Mouse (Mus musculus) intestine, embryonic 14.5 days (tissue): Measurements from ENCODE around the gene Crim1. TPM values are rescaled to one million over a fixed set of nuclear protein-coding genes. Genes with fewer than 3 reads are reported as not detected.

Experiments
- ATAC-seq: fragments of 200-750 bp; cut with Nextera tagmentation; replicated peaks from 2 replicates; pipeline ENCODE4 v1.8.0; 2017; ENCODE audit warnings: low read depth, moderate number of reproducible peaks, moderate TSS enrichment, moderate library complexity; ENCODE audit not compliant: low FRiP score, low TSS enrichment
- DNase-seq: peaks from one replicate; pipeline ENCODE4 v3.0.0-alpha.2; 2018; ENCODE audit warnings: low spot score
- H3K27ac ChIP-seq: fragments of 300-500 bp; sonication (generic); 2 replicates; pipeline ENCODE4 v1.5.1; 2014; ENCODE audit warnings: low read depth, mild to moderate bottlenecking, control low read depth
- H3K27me3 ChIP-seq: fragments of 300-500 bp; sonication (generic); replicated peaks from 2 replicates; pipeline ENCODE4 v1.6.1; 2014; ENCODE audit warnings: low read length, control low read depth; ENCODE audit not compliant: control insufficient read depth, insufficient read depth
- H3K36me3 ChIP-seq: fragments of 300-500 bp; sonication (generic); 2 replicates; pipeline ENCODE4 v1.6.1; 2014; ENCODE audit warnings: low read length, control low read depth; ENCODE audit not compliant: control insufficient read depth, insufficient read depth
- H3K4me1 ChIP-seq: fragments of 300-500 bp; sonication (generic); replicated peaks from 2 replicates; pipeline ENCODE4 v1.6.1; 2014; ENCODE audit warnings: low read length, control low read depth, mixed read lengths; ENCODE audit not compliant: control insufficient read depth, insufficient read depth
- H3K4me2 ChIP-seq: fragments of 300-500 bp; sonication (generic); 2 replicates; pipeline ENCODE4 v1.6.1; 2014; ENCODE audit warnings: low read length
- H3K4me3 ChIP-seq: fragments of 300-500 bp; sonication (generic); 2 replicates; pipeline ENCODE4 v1.5.1; 2014; ENCODE audit warnings: low read depth, low read length, control low read depth, mixed read lengths
- H3K9ac ChIP-seq: fragments of 300-500 bp; sonication (generic); 2 replicates; pipeline ENCODE4 v1.6.1; 2014; ENCODE audit warnings: mild to moderate bottlenecking, low read length
- H3K9me3 ChIP-seq: fragments of 300-500 bp; sonication (generic); 2 replicates; pipeline ENCODE4 v1.6.1; 2016; ENCODE audit warnings: low read length, control low read depth; ENCODE audit not compliant: control insufficient read depth
- WGBS: fragments of 180-500 bp; shearing (Covaris S2); extraction: QIAGEN DNeasy Blood & Tissue Kit; methylation state at CpG from one replicate; pipeline ENCODE4 v1.1.7; 2014; 5-methylcytosine and 5-hydroxymethylcytosine counted together
- polyA plus RNA-seq: library from polyadenylated mRNA; unstranded; fragments of >200 nt; fragmentation: Nextera tagmentation; extraction: Ambion mirVana; gene quantifications from 2 replicates; pipeline ENCODE4 v1.2.1, GENCODE M21; 2014

The Crim1 gene
- polyA plus RNA-seq, 1 experiment from 2014 or later, result 6.1 TPM

DNA sequence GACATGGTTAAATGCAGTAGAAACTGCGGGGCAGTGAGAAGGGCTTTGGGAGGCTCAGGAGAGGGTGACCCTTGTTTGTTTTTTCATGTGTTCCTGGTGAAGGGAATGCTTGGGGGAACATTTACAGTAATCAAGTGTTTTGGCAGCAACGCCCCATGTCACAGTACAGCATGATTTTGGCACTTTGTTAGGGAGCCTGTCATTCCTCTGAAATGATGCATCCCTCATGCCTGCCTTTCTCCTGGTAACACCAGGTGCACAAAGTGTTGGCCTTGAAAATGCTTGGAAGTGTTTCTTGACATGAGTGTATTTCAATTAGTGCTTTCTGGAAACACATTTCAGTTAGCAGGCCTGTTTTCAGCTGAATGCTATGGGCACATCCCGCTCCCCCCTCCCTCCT lies 2.7 kb downstream of the Crim1 start:
- H3K4me3 ChIP-seq, result 0 out of 2 replicates have a peak overlapping the region, but pooled peaks have one; percentile 8

GRCm38 (mm10) chr17:78203478-78203877 lies 3.4 kb downstream of the Crim1 start:
- Histone ChIP-seq H3K36me3 (no peaks in the 10 kb centered on the region), H3K27ac (no peak overlapping the region), H3K9me3 (no peaks in the 10 kb centered on the region), H3K27me3 (no peaks in the 10 kb centered on the region), H3K4me3 (no peak overlapping the region), H3K4me1 (peaks cover 40% of the 10 kb centered on the region), H3K9ac (no peak overlapping the region), H3K4me2 (peak overlapping the region; percentile 93; the same call in 1 of the 2 replicates)
- no peak for DNase-seq
- WGBS, result 52% methylated on average over 5 of the region's 5 CpGs
- ATAC-seq, result no peak

More for the DNA sequence above, 2.7 kb downstream of the Crim1 start:
- ATAC-seq (no peak), DNase-seq (no peak)
- H3K27ac ChIP-seq, result no peak overlapping the region
- no peaks in the 10 kb centered on the region for H3K36me3 ChIP-seq
- H3K27me3 ChIP-seq, result no peaks in the 10 kb centered on the region
- 52% methylated on average over 3 of the region's 3 CpGs for WGBS
- peaks cover 40% of the 10 kb centered on the region for H3K4me1 ChIP-seq
- H3K9ac ChIP-seq, result no peak overlapping the region
- no peaks in the 10 kb centered on the region for H3K9me3 ChIP-seq
- H3K4me2 ChIP-seq, result peak overlapping the region; percentile 93

DNA sequence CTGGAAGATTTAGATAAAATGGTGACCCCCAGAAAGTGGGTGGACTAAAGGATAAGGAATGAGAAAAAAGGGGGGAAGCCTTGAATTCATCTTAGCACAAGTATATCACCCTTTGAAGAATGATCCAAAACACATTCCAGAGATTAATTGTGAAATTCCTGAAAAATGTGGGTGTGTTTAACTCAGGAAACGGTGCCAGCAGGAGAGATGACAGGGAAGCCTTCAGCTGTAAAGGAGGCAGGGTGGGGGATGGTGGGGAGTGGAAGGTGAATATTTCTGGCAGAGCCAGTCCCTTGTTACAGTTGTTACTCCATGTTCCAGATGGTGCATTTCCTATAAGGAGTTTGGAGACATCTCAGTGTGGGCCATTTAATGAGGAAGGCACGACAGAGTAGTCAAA lies 6.4 kb downstream of the Crim1 start:
- ATAC-seq (no peak), DNase-seq (no peak)
- no peaks in the 10 kb centered on the region for H3K27me3 ChIP-seq
- H3K9me3 ChIP-seq, result no peaks in the 10 kb centered on the region
- H3K4me1 ChIP-seq, result peaks cover 32% of the 10 kb centered on the region
- WGBS, result 25% methylated on average over 2 of the region's 2 CpGs
- H3K27ac ChIP-seq, result no peak overlapping the region
- H3K4me2 ChIP-seq, result no peak overlapping the region
- no peaks in the 10 kb centered on the region for H3K36me3 ChIP-seq
- no peak overlapping the region for H3K4me3 ChIP-seq
- no peak overlapping the region for H3K9ac ChIP-seq

DNA sequence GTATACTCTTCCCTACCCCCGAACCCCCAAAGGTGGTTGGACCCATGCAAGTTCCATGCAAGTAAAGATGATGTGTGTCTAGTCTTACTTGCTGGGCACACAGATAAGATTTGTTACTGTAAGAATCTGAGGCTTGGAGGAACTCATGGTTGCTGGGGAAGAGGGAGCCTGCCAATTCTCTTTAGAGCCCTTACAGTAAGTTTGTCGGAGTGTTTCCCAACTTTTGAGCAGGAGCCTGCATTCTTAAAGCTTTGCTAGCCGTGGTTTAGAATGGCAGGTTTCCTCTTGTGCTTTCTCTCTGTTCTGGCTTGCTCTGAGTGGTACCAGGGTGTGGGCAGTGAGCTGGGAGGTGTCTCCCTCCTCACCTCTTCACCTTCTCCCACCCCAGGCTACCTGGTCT lies 7.2 kb downstream of the Crim1 start:
- DNase-seq, result no peak
- no peak for ATAC-seq
- no peak overlapping the region for H3K27ac ChIP-seq
- no peaks in the 10 kb centered on the region for H3K36me3 ChIP-seq
- no peaks in the 10 kb centered on the region for H3K9me3 ChIP-seq
- H3K27me3 ChIP-seq, result no peaks in the 10 kb centered on the region
- H3K4me3 ChIP-seq, result no peak overlapping the region
- H3K4me2 ChIP-seq, result no peak overlapping the region
- H3K9ac ChIP-seq, result no peak overlapping the region
- 76% methylated on average over 3 of the region's 3 CpGs for WGBS
- H3K4me1 ChIP-seq, result peaks cover 25% of the 10 kb centered on the region

- no peak overlapping the region for H3K4me2 ChIP-seq
- H3K9me3 ChIP-seq, result no peaks in the 10 kb centered on the region
- DNase-seq (no peak), ATAC-seq (no peak)
- H3K4me3 ChIP-seq, result no peak overlapping the region
- WGBS, result 54% methylated on average over 3 of the region's 3 CpGs
- H3K4me1 ChIP-seq, result peaks cover 26% of the 10 kb centered on the region
- no peaks in the 10 kb centered on the region for H3K36me3 ChIP-seq
- no peak overlapping the region for H3K27ac ChIP-seq
- no peaks in the 10 kb centered on the region for H3K27me3 ChIP-seq
- H3K9ac ChIP-seq, result no peak overlapping the region
These were observed 8.8 kb downstream of the Crim1 start for GRCm38 (mm10) chr17:78208805-78209204.

GRCm38 (mm10) chr17:78209646-78210045 lies 9.6 kb downstream of the Crim1 start:
- H3K36me3 ChIP-seq, result no peaks in the 10 kb centered on the region
- DNase-seq (no peak), ATAC-seq (no peak)
- H3K4me1 ChIP-seq, result peaks cover 26% of the 10 kb centered on the region
- H3K4me3 ChIP-seq, result no peak overlapping the region
- no peaks in the 10 kb centered on the region for H3K9me3 ChIP-seq
- H3K9ac ChIP-seq, result no peak overlapping the region
- 82% methylated on average over 2 of the region's 2 CpGs for WGBS
- H3K27me3 ChIP-seq, result no peaks in the 10 kb centered on the region
- H3K4me2 ChIP-seq, result no peak overlapping the region
- H3K27ac ChIP-seq, result no peak overlapping the region

GRCm38 (mm10) chr17:78211881-78212280 lies 11.8 kb downstream of the Crim1 start:
- no peak for DNase-seq
- H3K4me1 ChIP-seq, result peaks cover 13% of the 10 kb centered on the region
- 65% methylated on average over 5 of the region's 5 CpGs for WGBS

DNA sequence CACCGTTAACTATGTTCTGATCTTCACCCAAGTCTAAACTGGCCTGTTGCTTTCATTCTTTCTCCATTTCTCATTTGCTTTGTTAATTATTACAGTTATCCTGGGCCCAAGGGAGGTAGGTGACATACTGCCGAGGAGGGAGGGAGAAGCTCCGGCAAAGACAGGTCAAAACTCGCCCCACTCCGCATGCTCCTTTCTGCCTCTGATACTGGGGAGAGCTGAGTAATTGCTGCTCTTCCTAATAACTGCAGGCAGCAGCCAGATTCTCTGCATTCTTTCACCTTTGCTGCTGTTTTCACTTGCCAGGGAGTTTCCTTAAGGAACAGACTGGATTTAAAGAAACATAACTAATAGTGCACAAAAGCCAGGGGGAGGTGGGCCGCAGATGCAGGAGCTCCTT lies 13.1 kb downstream of the Crim1 start:
- H3K36me3 ChIP-seq, result no peaks in the 10 kb centered on the region
- no peak overlapping the region for H3K4me3 ChIP-seq
- no peaks in the 10 kb centered on the region for H3K27me3 ChIP-seq
- no peak for DNase-seq
- no peak overlapping the region for H3K9ac ChIP-seq
- no peak for ATAC-seq
- no peak overlapping the region for H3K4me2 ChIP-seq
- H3K27ac ChIP-seq, result no peak overlapping the region
- H3K9me3 ChIP-seq, result no peaks in the 10 kb centered on the region
- 38% methylated on average over 6 of the region's 6 CpGs for WGBS
- peaks cover 14% of the 10 kb centered on the region for H3K4me1 ChIP-seq

More at GRCm38 (mm10) chr17:78211881-78212280, 11.8 kb downstream of the Crim1 start:
- Histone ChIP-seq H3K9ac (no peak overlapping the region), H3K4me3 (no peak overlapping the region), H3K27ac (no peak overlapping the region), H3K9me3 (no peaks in the 10 kb centered on the region), H3K27me3 (no peaks in the 10 kb centered on the region), H3K4me2 (no peak overlapping the region), H3K36me3 (no peaks in the 10 kb centered on the region)
- ATAC-seq, result no peak

DNA sequence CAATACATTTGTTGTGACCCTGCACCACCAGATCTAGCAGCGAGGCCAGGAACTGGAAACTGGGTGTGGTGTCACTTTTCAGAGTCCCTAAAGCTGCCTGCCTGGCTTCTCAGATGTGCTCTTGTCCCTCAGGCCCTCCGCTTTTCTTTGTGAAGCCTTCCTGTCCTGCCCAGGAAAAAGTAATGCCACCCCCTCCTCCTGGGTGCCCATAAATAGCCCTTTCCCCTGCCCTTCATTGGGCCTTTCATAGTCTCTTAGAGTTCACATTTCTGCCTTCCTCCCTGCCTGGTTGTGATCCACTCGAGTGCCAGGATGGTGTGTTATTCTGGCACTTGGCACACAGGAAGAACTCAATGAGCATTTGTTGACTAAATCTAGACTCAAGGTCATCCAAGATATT lies 16.5 kb downstream of the Crim1 start:
- Histone ChIP-seq H3K27me3 (no peaks in the 10 kb centered on the region), H3K4me2 (no peak overlapping the region), H3K4me1 (peaks cover 24% of the 10 kb centered on the region), H3K4me3 (no peak overlapping the region), H3K9ac (no peak overlapping the region), H3K36me3 (no peaks in the 10 kb centered on the region), H3K9me3 (no peaks in the 10 kb centered on the region), H3K27ac (no peak overlapping the region)
- 66% methylated on average over 3 of the region's 3 CpGs for WGBS
- DNase-seq (no peak), ATAC-seq (no peak)
